Mouse (Mus musculus): Measurements from ENCODE around the gene Gdpd1.
"Not testable (repeated sequence)": the region's sequence is repeated elsewhere in the genome, so short reads cannot be mapped to it uniquely, and the experiment has no call there.

Gdpd1 gene

DNA sequence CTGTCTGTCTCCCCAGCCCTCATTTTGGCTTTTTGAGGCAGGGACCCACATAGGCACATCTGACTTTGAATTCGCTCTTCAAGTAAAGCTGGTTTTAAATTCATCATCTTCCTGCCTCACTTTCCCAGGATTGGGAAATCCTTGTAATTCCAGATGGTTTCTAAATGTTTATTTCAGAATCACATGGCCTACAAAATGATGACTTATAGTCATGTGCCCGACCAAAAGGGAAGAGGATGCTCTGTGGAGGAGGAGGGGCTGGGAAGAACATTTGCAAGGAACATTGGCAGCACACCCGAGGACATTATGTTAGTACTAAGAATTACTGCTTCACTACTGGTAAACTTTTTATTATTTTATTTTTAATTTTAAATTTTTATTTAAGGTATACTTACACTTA is 48.5 kb downstream of the Gdpd1 start:
- no peak for DNase-seq

- not testable (repeated sequence) for DNase-seq
Measured at GRCm38 (mm10) chr11:87023240-87023639, 50.6 kb downstream of the Gdpd1 start.

GRCm38 (mm10) chr11:87022765-87023164 is 51.1 kb downstream of the Gdpd1 start:
- no peak for DNase-seq

- no peak for DNase-seq
Measured at GRCm38 (mm10) chr11:87021551-87021950, 52.3 kb downstream of the Gdpd1 start.

DNA sequence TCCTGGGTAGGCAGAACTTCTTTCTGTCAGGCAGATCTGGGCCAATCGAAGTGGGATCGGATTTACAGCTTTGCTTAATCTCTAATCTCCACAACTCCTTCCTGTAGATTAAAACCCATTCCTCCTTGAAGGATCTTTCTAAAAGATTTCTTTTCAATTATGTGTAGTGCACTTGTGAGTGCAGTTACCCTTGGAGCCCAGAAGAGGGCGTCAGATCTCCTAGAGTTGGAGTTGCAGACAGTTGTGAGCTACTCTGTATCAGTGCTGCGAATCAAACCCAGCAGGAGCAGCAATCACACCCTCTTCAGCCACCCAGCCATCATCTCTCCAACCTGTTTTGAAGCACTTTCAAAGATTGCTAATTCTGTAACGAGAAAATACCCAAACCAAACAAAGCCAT is 53.4 kb downstream of the Gdpd1 start:
- no peak for DNase-seq

- DNase-seq: no peak
Measured at GRCm38 (mm10) chr11:87019431-87019830, 54.4 kb downstream of the Gdpd1 start.

- no peak for DNase-seq
Measured at GRCm38 (mm10) chr11:87018081-87018480, 55.8 kb downstream of the Gdpd1 start.

DNA sequence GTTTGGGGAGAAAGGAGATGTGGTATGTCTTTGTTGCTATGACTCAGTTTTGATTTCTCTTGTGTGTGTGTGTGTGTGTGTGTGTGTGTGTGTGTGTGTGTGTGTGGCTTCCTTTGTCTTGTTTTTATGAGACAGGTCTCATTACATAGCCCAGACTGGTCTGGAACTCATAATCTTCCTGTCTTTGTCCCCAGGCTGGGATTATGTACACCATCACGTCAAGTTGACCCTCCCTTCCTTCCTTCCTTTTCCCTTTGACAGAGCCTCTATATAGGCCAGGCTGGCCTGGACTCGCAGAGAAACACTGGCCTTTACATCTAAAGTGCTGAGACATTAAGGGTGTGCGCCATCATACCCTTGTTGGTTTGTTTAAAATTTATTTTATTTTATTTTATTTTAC is 58.2 kb downstream of the Gdpd1 start:
- no peak for DNase-seq

GRCm38 (mm10) chr11:87010476-87010875 is 63.4 kb downstream of the Gdpd1 start:
- DNase-seq: peak; percentile 82

- DNase-seq: peak; percentile 53
Measured at GRCm38 (mm10) chr11:87007371-87007770, 66.5 kb downstream of the Gdpd1 start.

GRCm38 (mm10) chr11:87004960-87005755 is 68.7 kb downstream of the Gdpd1 start:
- DNase-seq: no peak

GRCm38 (mm10) chr11:87002078-87002829 is 71.6 kb downstream of the Gdpd1 start:
- no peak for DNase-seq

GRCm38 (mm10) chr11:87001217-87001616 is 72.6 kb downstream of the Gdpd1 start:
- DNase-seq: no peak

GRCm38 (mm10) chr11:86996266-86996665 is 77.6 kb downstream of the Gdpd1 start:
- DNase-seq: no peak

DNA sequence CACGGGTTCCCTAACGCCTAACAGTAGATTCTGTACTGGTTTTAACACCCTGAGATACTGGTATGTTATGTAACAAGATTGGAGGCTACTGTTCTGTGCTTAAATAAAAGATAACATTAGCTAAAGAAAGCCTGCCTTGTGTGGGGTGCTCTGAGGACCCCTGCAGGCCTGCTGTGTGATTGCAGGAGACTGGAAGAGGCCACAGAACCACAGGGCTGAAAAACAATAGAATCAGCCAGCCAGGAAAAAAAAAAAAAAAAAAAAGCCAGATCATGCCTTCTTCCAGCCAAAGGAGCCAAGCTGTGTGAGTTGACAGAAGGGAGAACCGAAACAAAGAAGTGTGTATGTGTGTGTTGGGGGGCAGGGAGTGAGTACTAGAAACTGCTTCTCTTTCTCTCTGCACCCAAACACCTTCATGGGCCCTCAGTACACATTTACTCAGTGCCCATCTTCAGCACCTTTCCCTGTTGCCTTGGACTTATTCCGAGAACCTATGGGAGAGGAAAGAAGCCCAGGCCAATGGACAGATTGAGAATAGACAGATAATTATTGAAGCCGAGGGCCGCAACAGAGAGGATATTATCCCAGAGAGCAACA is 78.1 kb downstream of the Gdpd1 start:
- peak; percentile 63 for DNase-seq

DNA sequence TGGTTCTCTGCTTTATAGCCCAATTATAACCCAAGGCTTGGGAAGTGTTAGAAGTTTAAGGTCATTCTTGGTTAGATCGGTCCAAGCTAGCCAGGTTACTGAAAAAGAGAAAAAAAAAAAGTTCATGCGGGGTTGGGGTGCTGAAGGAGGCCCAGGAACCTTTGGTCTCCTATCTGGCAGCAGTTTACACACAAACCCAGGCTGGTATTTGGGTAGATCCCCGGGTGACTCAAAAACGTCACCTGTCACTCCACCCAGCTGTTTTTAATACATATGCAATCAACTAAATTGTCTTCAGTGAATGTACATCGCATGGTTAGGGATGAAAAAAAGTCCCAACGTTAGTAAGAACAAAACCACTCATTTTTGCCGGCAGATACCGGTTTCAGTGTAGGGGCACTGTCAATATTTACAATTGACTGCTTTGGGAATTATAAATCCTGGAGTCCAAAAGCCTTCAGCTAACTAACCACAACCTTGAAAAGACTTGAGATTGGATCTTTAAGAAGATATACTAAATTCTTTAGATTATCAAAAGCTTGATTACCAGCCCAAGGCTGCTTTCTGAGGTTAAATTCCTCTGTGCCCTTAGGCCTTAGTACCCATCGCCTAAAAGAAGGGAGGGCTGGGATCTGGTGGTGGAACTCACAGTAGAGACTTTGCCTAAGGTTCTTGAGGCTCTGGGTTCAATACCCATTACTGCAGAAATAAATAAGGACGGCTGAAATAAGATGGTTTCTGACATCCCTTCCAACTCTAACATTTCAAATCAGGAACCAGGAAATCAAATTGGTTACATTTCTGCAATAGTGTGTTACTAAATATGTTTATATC is 78.9 kb downstream of the Gdpd1 start:
- no peak for DNase-seq

DNA sequence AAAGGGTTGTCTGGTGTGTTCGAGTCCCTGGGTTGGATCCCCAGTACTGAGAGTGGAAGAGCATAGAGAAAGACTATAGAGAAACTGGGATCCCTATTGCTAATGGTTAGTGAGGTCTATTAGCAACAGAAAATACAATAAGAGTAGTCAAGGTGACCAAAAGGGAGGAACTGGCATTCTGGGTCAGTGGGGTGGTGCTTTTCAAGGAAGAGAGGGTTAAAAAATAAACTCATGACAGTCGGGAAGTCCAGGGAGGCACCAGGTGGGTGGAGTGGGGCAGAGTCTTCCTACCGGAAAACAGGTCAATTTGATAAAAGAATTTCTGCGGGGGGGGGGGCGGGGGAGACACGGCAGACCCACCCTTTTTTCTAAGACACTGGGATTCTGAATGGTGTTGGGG is 79.5 kb downstream of the Gdpd1 start:
- no peak for DNase-seq

- peak; percentile 97 for DNase-seq
Measured at GRCm38 (mm10) chr11:86993041-86994037, 80.5 kb downstream of the Gdpd1 start, which contains the start of gene Ypel2. Gene Ypel2 (minus strand): TSS chr11:86993707.

- no peak for DNase-seq
Measured at GRCm38 (mm10) chr11:86992461-86992988, 81.3 kb downstream of the Gdpd1 start.

- no peak for DNase-seq
Measured at GRCm38 (mm10) chr11:86991241-86991640, 82.6 kb downstream of the Gdpd1 start.

- no peak for DNase-seq
Measured at GRCm38 (mm10) chr11:86990309-86990708, 83.6 kb downstream of the Gdpd1 start.
